Mouse (Mus musculus) liver, embryonic 12.5 days (tissue): Measurements from ENCODE around the gene Rab44. TPM values are rescaled to one million over a fixed set of nuclear protein-coding genes. Genes with fewer than 3 reads are reported as not detected.
"Not testable (repeated sequence)": the region's sequence is repeated elsewhere in the genome, so short reads cannot be mapped to it uniquely, and the experiment has no call there.

Experiments
- ATAC-seq: fragments of 200-750 bp; cut with Nextera tagmentation; 2 replicates; pipeline ENCODE4 v1.8.0; 2017; ENCODE audit warnings: moderate number of reproducible peaks, mild to moderate bottlenecking, moderate library complexity
- H3K27ac ChIP-seq: fragments of 300-500 bp; sonication (generic); 2 replicates; pipeline ENCODE4 v1.5.1; 2016; ENCODE audit warnings: mild to moderate bottlenecking
- H3K27me3 ChIP-seq: fragments of 300-500 bp; sonication (generic); replicated peaks from 2 replicates; pipeline ENCODE4 v1.6.1; 2016; ENCODE audit warnings: mild to moderate bottlenecking, moderate library complexity
- H3K36me3 ChIP-seq: fragments of 300-500 bp; sonication (generic); 2 replicates; pipeline ENCODE4 v1.6.1; 2016; ENCODE audit warnings: mild to moderate bottlenecking, moderate library complexity
- H3K4me1 ChIP-seq: fragments of 300-500 bp; sonication (generic); 2 replicates; pipeline ENCODE4 v1.6.1; 2016
- H3K4me2 ChIP-seq: fragments of 300-500 bp; sonication (generic); 2 replicates; pipeline ENCODE4 v1.6.1; 2016; ENCODE audit warnings: mild to moderate bottlenecking, moderate library complexity
- H3K4me3 ChIP-seq: fragments of 300-500 bp; sonication (generic); 2 replicates; pipeline ENCODE4 v1.5.1; 2016; ENCODE audit warnings: mild to moderate bottlenecking, moderate library complexity
- H3K9ac ChIP-seq: fragments of 300-500 bp; sonication (generic); 2 replicates; pipeline ENCODE4 v1.6.1; 2016; ENCODE audit warnings: mild to moderate bottlenecking, moderate library complexity
- H3K9me3 ChIP-seq: fragments of 300-500 bp; sonication (generic); replicated peaks from 2 replicates; pipeline ENCODE4 v1.6.1; 2016; ENCODE audit warnings: mild to moderate bottlenecking, moderate library complexity
- WGBS: fragments of 180-500 bp; shearing (Covaris S2); methylation state at CpG from one replicate; pipeline ENCODE4 v1.1.7; 2016; ENCODE audit not compliant: insufficient replicate concordance; 5-methylcytosine and 5-hydroxymethylcytosine counted together
- polyA plus RNA-seq: library from polyadenylated mRNA; unstranded; fragments of >200 nt; fragmentation: Nextera tagmentation; extraction: Ambion mirVana; gene quantifications from 2 replicates; pipeline ENCODE4 v1.2.1, GENCODE M21; 2016

Gene Rab44
- polyA plus RNA-seq, result 5.0 and 5.4 TPM in 2 replicates

GRCm38 (mm10) chr17:29113591-29114352, at the start of gene Rab44:
Rab44 (plus strand) TSS chr17:29114145.
- no peak within 1 kb of the TSS for H3K27ac ChIP-seq
- ATAC-seq, result no peak
- no peaks in the 10 kb centered on the region for H3K36me3 ChIP-seq
- 46% methylated on average over 13 of the region's 13 CpGs for WGBS
- no peak within 1 kb of the TSS for H3K9ac ChIP-seq
- no peaks in the 10 kb centered on the region for H3K9me3 ChIP-seq
- peak within 1 kb of the TSS; percentile 20 for H3K4me3 ChIP-seq
- H3K4me2 ChIP-seq, result no peak within 1 kb of the TSS
- peaks cover 6% of the 10 kb centered on the region; the same call in 1 of the 2 replicates for H3K4me1 ChIP-seq
- H3K27me3 ChIP-seq, result no peaks in the 10 kb centered on the region

- Histone ChIP-seq H3K4me1 (no peaks in the 10 kb centered on the region), H3K27ac (no peak overlapping the region), H3K4me3 (no peak overlapping the region), H3K27me3 (no peaks in the 10 kb centered on the region; the same call in 1 of the 2 replicates), H3K9me3 (no peaks in the 10 kb centered on the region), H3K4me2 (no peak overlapping the region), H3K9ac (no peak overlapping the region), H3K36me3 (no peaks in the 10 kb centered on the region)
- WGBS, result 71% methylated on average over 21 of the region's 21 CpGs
- no peak for ATAC-seq
Measured at GRCm38 (mm10) chr17:29065245-29065940, 48.6 kb upstream of the Rab44 start.

GRCm38 (mm10) chr17:29065971-29066370, 48.0 kb upstream of the Rab44 start:
- Histone ChIP-seq H3K4me1 (no peaks in the 10 kb centered on the region), H3K27ac (no peak overlapping the region), H3K4me3 (no peak overlapping the region), H3K9me3 (no peaks in the 10 kb centered on the region), H3K4me2 (no peak overlapping the region), H3K36me3 (no peaks in the 10 kb centered on the region), H3K9ac (no peak overlapping the region), H3K27me3 (no peaks in the 10 kb centered on the region; the same call in 1 of the 2 replicates)
- WGBS, result 72% methylated on average over 3 of the region's 3 CpGs
- no peak for ATAC-seq

GRCm38 (mm10) chr17:29067416-29067815, 46.5 kb upstream of the Rab44 start:
- not testable (repeated sequence) for H3K27me3 ChIP-seq, H3K4me2 ChIP-seq, ATAC-seq, H3K4me3 ChIP-seq, H3K36me3 ChIP-seq, H3K4me1 ChIP-seq, H3K27ac ChIP-seq, H3K9ac ChIP-seq, H3K9me3 ChIP-seq
- 51% methylated on average over 3 of the region's 3 CpGs for WGBS

- WGBS, result 34% methylated on average over 5 of the region's 5 CpGs
Measured at GRCm38 (mm10) chr17:29067847-29068246, 46.1 kb upstream of the Rab44 start.

GRCm38 (mm10) chr17:29069063-29069462, 44.9 kb upstream of the Rab44 start:
- H3K4me1 ChIP-seq, result no peaks in the 10 kb centered on the region
- no peaks in the 10 kb centered on the region for H3K36me3 ChIP-seq
- H3K27ac ChIP-seq, result no peak overlapping the region
- no peak for ATAC-seq
- no peaks in the 10 kb centered on the region for H3K9me3 ChIP-seq
- 67% methylated on average over 10 of the region's 10 CpGs for WGBS
- H3K9ac ChIP-seq, result no peak overlapping the region
- peaks cover 23% of the 10 kb centered on the region for H3K27me3 ChIP-seq
- H3K4me3 ChIP-seq, result no peak overlapping the region
- H3K4me2 ChIP-seq, result no peak overlapping the region

More at GRCm38 (mm10) chr17:29067847-29068246, 46.1 kb upstream of the Rab44 start:
- no peak overlapping the region for H3K27ac ChIP-seq
- H3K4me3 ChIP-seq, result no peak overlapping the region
- no peak overlapping the region for H3K9ac ChIP-seq
- H3K9me3 ChIP-seq, result no peaks in the 10 kb centered on the region
- peaks cover 11% of the 10 kb centered on the region for H3K27me3 ChIP-seq
- H3K4me1 ChIP-seq, result no peaks in the 10 kb centered on the region
- H3K36me3 ChIP-seq, result no peaks in the 10 kb centered on the region
- no peak for ATAC-seq
- H3K4me2 ChIP-seq, result no peak overlapping the region

- Histone ChIP-seq H3K36me3 (no peaks in the 10 kb centered on the region), H3K27me3 (peaks cover 42% of the 10 kb centered on the region), H3K4me2 (no peak overlapping the region), H3K27ac (no peak overlapping the region), H3K4me1 (no peaks in the 10 kb centered on the region), H3K9me3 (no peaks in the 10 kb centered on the region), H3K9ac (no peak overlapping the region), H3K4me3 (no peak overlapping the region)
- WGBS, result 53% methylated on average over 5 of the region's 5 CpGs
- no peak for ATAC-seq
Measured at GRCm38 (mm10) chr17:29071820-29072219, 42.1 kb upstream of the Rab44 start.

- Histone ChIP-seq H3K4me1 (no peaks in the 10 kb centered on the region), H3K9me3 (no peaks in the 10 kb centered on the region), H3K27ac (no peak overlapping the region), H3K9ac (no peak overlapping the region), H3K4me2 (no peak overlapping the region), H3K4me3 (no peak overlapping the region), H3K27me3 (peaks cover 50% of the 10 kb centered on the region), H3K36me3 (no peaks in the 10 kb centered on the region)
- no peak for ATAC-seq
- 23% methylated on average over 11 of the region's 11 CpGs for whole genome bisulfite sequencing
Measured at GRCm38 (mm10) chr17:29072701-29073307, 41.1 kb upstream of the Rab44 start.

- Histone ChIP-seq H3K9ac (no peak overlapping the region), H3K36me3 (no peaks in the 10 kb centered on the region), H3K27ac (no peak overlapping the region), H3K4me2 (no peak overlapping the region), H3K4me3 (no peak overlapping the region), H3K27me3 (peaks cover 55% of the 10 kb centered on the region), H3K9me3 (no peaks in the 10 kb centered on the region), H3K4me1 (0 out of 2 replicates have a peak, but pooled peaks cover 3% of the 10 kb centered on the region)
- no peak for ATAC-seq
- WGBS, result 43% methylated on average over 5 of the region's 5 CpGs
Measured at GRCm38 (mm10) chr17:29073313-29073712, 40.6 kb upstream of the Rab44 start.

- H3K27me3 ChIP-seq, result peaks cover 63% of the 10 kb centered on the region
- 48% methylated on average over 13 of the region's 13 CpGs for WGBS
- no peak overlapping the region for H3K4me3 ChIP-seq
- no peak for ATAC-seq
- H3K27ac ChIP-seq, result no peak overlapping the region
- H3K4me2 ChIP-seq, result no peak overlapping the region
- peaks cover 7% of the 10 kb centered on the region for H3K4me1 ChIP-seq
- H3K9me3 ChIP-seq, result no peaks in the 10 kb centered on the region
- H3K9ac ChIP-seq, result no peak overlapping the region
- no peaks in the 10 kb centered on the region for H3K36me3 ChIP-seq
Measured at GRCm38 (mm10) chr17:29074085-29074484, 39.9 kb upstream of the Rab44 start.

- Histone ChIP-seq H3K9me3 (no peaks in the 10 kb centered on the region), H3K36me3 (no peaks in the 10 kb centered on the region), H3K27me3 (peaks cover 83% of the 10 kb centered on the region), H3K4me3 (no peak overlapping the region), H3K9ac (no peak overlapping the region), H3K27ac (no peak overlapping the region), H3K4me2 (no peak overlapping the region), H3K4me1 (peaks cover 23% of the 10 kb centered on the region)
- WGBS, result 51% methylated on average over 8 of the region's 8 CpGs
- no peak for ATAC-seq
Measured at GRCm38 (mm10) chr17:29076235-29076634, 37.7 kb upstream of the Rab44 start.
